Mouse (Mus musculus) intestine, postnatal 0 days (tissue): Measurements from ENCODE around the gene Ap1m2. TPM values are rescaled to one million over a fixed set of nuclear protein-coding genes. Genes with fewer than 3 reads are reported as not detected.
A peak's percentile ranks its signal among the peaks of the same experiment; 100 is the strongest.
"Not testable (repeated sequence)": the region's sequence is repeated elsewhere in the genome, so short reads cannot be mapped to it uniquely, and the experiment has no call there.

Source experiments
- ATAC-seq: fragments of 200-750 bp; cut with Nextera tagmentation; 2 replicates; pipeline ENCODE4 v1.8.0; 2017; ENCODE audit warnings: mild to moderate bottlenecking, moderate TSS enrichment, moderate library complexity
- H3K27ac ChIP-seq: fragments of 300-500 bp; sonication (generic); 2 replicates; pipeline ENCODE4 v1.5.1; 2014; ENCODE audit warnings: mild to moderate bottlenecking, low read depth, low read length, moderate library complexity
- H3K27me3 ChIP-seq: fragments of 300-500 bp; sonication (generic); replicated peaks from 2 replicates; pipeline ENCODE4 v1.6.1; 2014; ENCODE audit warnings: low read length, mixed read lengths; ENCODE audit not compliant: control insufficient read depth, insufficient read depth
- H3K36me3 ChIP-seq: fragments of 300-500 bp; sonication (generic); 2 replicates; pipeline ENCODE4 v1.6.1; 2014; ENCODE audit warnings: mild to moderate bottlenecking, moderate library complexity; ENCODE audit not compliant: control insufficient read depth, insufficient read depth
- H3K4me1 ChIP-seq: fragments of 300-500 bp; sonication (generic); replicated peaks from 2 replicates; pipeline ENCODE4 v1.6.1; 2014; ENCODE audit warnings: antibody characterized with exemption, low read length, mixed read lengths; ENCODE audit not compliant: control insufficient read depth, insufficient read depth
- H3K4me2 ChIP-seq: fragments of 300-500 bp; sonication (generic); replicated peaks from 2 replicates; pipeline ENCODE4 v1.6.1; 2014; ENCODE audit warnings: low read depth, mild to moderate bottlenecking, moderate library complexity
- H3K4me3 ChIP-seq: fragments of 300-500 bp; sonication (generic); 2 replicates; pipeline ENCODE4 v1.5.1; 2014; ENCODE audit warnings: low read depth, low read length
- H3K9ac ChIP-seq: fragments of 300-500 bp; sonication (generic); 2 replicates; pipeline ENCODE4 v1.6.1; 2014; ENCODE audit warnings: mild to moderate bottlenecking, low read depth, low read length
- H3K9me3 ChIP-seq: fragments of 300-500 bp; sonication (generic); 2 replicates; pipeline ENCODE4 v1.6.1; 2016; ENCODE audit warnings: mixed run types; ENCODE audit not compliant: control insufficient read depth
- CTCF ChIP-seq: sonication (generic); IDR thresholded peaks from 2 replicates; pipeline ENCODE4 v1.5.1; 2016; ENCODE audit warnings: low read depth, mild to moderate bottlenecking, control low read depth, antibody characterized with exemption, moderate library complexity
- WGBS: fragments of 180-500 bp; shearing (Covaris S2); extraction: QIAGEN DNeasy Blood & Tissue Kit; methylation state at CpG from one replicate; pipeline ENCODE4 v1.1.7; 2014; 5-methylcytosine and 5-hydroxymethylcytosine counted together
- polyA plus RNA-seq: library from polyadenylated mRNA; unstranded; fragments of >200 nt; fragmentation: Nextera tagmentation; extraction: Ambion mirVana; gene quantifications from 2 replicates; pipeline ENCODE4 v1.2.1, GENCODE M21; 2015

Gene Ap1m2
- polyA plus RNA-seq, 1 experiment from 2014 or later = 192 TPM

- 92% methylated on average over 3 of the region's 3 CpGs for WGBS
- TF ChIP-seq CTCF = no peak
- Histone ChIP-seq H3K4me1 (peaks cover 10% of the 10 kb centered on the region; the same call in 1 of the 2 replicates), H3K9ac (no peak overlapping the region), H3K27me3 (no peaks in the 10 kb centered on the region), H3K36me3 (peaks cover 15% of the 10 kb centered on the region; the same call in 1 of the 2 replicates), H3K4me3 (no peak overlapping the region), H3K4me2 (no peak overlapping the region), H3K27ac (no peak overlapping the region), H3K9me3 (no peaks in the 10 kb centered on the region)
- ATAC-seq = no peak
Observed at GRCm38 (mm10) chr9:21292271-21292670, 19.9 kb downstream of the Ap1m2 start.

GRCm38 (mm10) chr9:21291868-21292267 is 20.3 kb downstream of the Ap1m2 start:
- Histone ChIP-seq H3K27ac (peak overlapping the region; percentile 66; the same call in 1 of the 2 replicates), H3K4me2 (peak overlapping the region; percentile 82), H3K4me3 (peak overlapping the region; percentile 70), H3K36me3 (peaks cover 15% of the 10 kb centered on the region; the same call in 1 of the 2 replicates), H3K9ac (0 out of 2 replicates have a peak overlapping the region, but pooled peaks have one; percentile 2), H3K4me1 (peaks cover 14% of the 10 kb centered on the region; the same call in 1 of the 2 replicates)
- 12% methylated on average over 7 of the region's 7 CpGs for WGBS
- H3K9me3 ChIP-seq, ATAC-seq, H3K27me3 ChIP-seq: not testable (repeated sequence)

GRCm38 (mm10) chr9:21291022-21291787 is 20.9 kb downstream of the Ap1m2 start, which contains the start of gene Cdkn2d:
Gene Cdkn2d (minus strand): TSS chr9:21291407.
- peak; percentile 60 for TF ChIP-seq CTCF
- H3K4me2 ChIP-seq = peak within 1 kb of the TSS; percentile 82
- peak; percentile 93 for ATAC-seq
- H3K27ac ChIP-seq = peak within 1 kb of the TSS; percentile 69
- WGBS = under 1% methylated on average over 50 of the region's 51 CpGs
- H3K36me3 ChIP-seq = peaks cover 11% of the 10 kb centered on the region; the same call in 1 of the 2 replicates
- H3K9me3 ChIP-seq = no peaks in the 10 kb centered on the region
- peaks cover 15% of the 10 kb centered on the region; the same call in 1 of the 2 replicates for H3K4me1 ChIP-seq
- H3K9ac ChIP-seq = peak within 1 kb of the TSS; percentile 69
- H3K4me3 ChIP-seq = peak within 1 kb of the TSS; percentile 70
- no peaks in the 10 kb centered on the region for H3K27me3 ChIP-seq

- Histone ChIP-seq H3K36me3 (peaks cover 6% of the 10 kb centered on the region; the same call in 1 of the 2 replicates), H3K4me3 (peak overlapping the region; percentile 70), H3K9me3 (no peaks in the 10 kb centered on the region), H3K4me1 (peaks cover 15% of the 10 kb centered on the region; the same call in 1 of the 2 replicates), H3K4me2 (peak overlapping the region; percentile 82), H3K9ac (peak overlapping the region; percentile 69), H3K27me3 (no peaks in the 10 kb centered on the region), H3K27ac (peak overlapping the region; percentile 69)
- TF ChIP-seq CTCF = no peak
- under 1% methylated on average over 20 of the region's 20 CpGs for WGBS
- no peak; the same call in 1 of the 2 replicates for ATAC-seq
Observed at GRCm38 (mm10) chr9:21290589-21290988, 21.5 kb downstream of the Ap1m2 start.

GRCm38 (mm10) chr9:21289337-21289671 is 22.8 kb downstream of the Ap1m2 start:
- Histone ChIP-seq H3K4me3 (no peak overlapping the region), H3K36me3 (no peaks in the 10 kb centered on the region; the same call in 1 of the 2 replicates), H3K4me1 (peaks cover 15% of the 10 kb centered on the region; the same call in 1 of the 2 replicates), H3K4me2 (peak overlapping the region; percentile 82), H3K27ac (no peak overlapping the region), H3K9me3 (no peaks in the 10 kb centered on the region), H3K27me3 (no peaks in the 10 kb centered on the region), H3K9ac (no peak overlapping the region)
- WGBS = 83% methylated on average over 2 of the region's 2 CpGs
- no peak for ATAC-seq
- TF ChIP-seq CTCF = no peak
